Mouse (Mus musculus): ENCODE results near the gene Brdt. TPM values are rescaled to one million over a fixed set of nuclear protein-coding genes. Genes with fewer than 3 reads are reported as not detected.

Brdt gene
- polyA plus RNA-seq, 2 experiments = 0.11 to 0.16 TPM

DNA sequence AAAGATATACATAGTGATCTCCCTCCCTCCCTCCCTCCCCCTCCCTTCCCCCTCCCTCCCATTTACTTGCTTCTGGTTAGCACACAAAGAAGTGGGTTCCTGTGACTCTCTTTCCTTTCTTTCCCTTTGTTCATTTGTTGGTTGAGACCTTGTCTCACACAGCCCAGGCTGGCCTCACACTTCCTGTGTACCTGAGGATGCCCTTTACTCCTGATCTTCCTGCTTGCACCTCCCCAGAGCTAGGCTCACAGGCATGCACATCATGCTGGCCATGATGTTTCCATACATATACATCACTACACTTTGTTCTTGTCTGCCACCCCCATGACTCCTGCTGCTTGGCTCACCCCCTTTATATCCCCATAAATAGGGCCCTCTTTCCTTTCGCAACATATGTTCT lies 21.6 kb downstream of the Brdt start:
- Histone ChIP-seq H3K27me3 (ENCODE audit: control insufficient read depth, insufficient read depth, low read length) (no peaks in the 10 kb centered on the region), H3K9me3 (ENCODE audit: control insufficient read depth, low read length) (no peaks in the 10 kb centered on the region), H3K9ac (replicated peaks) (no peak overlapping the region), H3K36me3 (replicated peaks; ENCODE audit: control insufficient read depth, insufficient read depth, low read depth) (no peaks in the 10 kb centered on the region), H3K4me1 (replicated peaks; ENCODE audit: control insufficient read depth in 2 of 2, insufficient read depth in 2 of 2, low read length in 1 of 2) (no peaks in the 10 kb centered on the region), H3K27ac (no peak overlapping the region), H3K4me3 (ENCODE audit: insufficient read depth in 1 of 2, low read depth in 2 of 2, low read length in 2 of 2) (no peak overlapping the region), H3K4me2 (ENCODE audit: low read depth) (no peak overlapping the region)
- no peak for TF ChIP-seq EP300 (IDR thresholded peaks at IDR 0.05; ENCODE audit: low read depth)
- TF ChIP-seq CTCF (IDR thresholded peaks at IDR 0.05; ENCODE audit: low read depth) = no peak
- WGBS (ENCODE audit: insufficient replicate concordance) = 74% methylated on average over 1 of the region's 1 CpGs
- DNase-seq (ENCODE audit: low read depth in 3 of 3, low spot score in 3 of 3) = no peak
- no peak for ATAC-seq (ENCODE audit: insufficient read depth)

DNA sequence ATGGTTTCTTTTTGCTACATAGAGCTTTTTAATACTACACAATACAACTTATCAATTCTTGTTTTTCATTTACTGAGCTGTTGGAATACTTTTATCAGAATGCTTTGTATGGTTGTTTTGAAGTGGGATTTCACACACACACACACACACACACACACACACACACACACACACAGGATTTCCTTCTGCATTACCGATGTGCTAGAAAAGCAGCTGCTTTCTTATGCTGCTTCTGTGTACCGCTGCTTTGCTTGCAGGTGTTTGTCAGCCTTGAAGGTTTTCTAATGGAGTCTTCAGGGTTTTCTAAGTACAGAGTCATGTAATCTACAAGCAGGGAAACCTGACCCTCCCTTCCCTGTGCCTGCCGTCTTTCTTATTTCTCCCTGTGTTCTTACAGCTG lies 23.0 kb downstream of the Brdt start:
- H3K9ac ChIP-seq (replicated peaks) = no peak overlapping the region
- H3K27ac ChIP-seq = no peak overlapping the region
- no peaks in the 10 kb centered on the region for H3K4me1 ChIP-seq (replicated peaks; ENCODE audit: control insufficient read depth in 2 of 2, insufficient read depth in 2 of 2, low read length in 1 of 2)
- WGBS (ENCODE audit: insufficient replicate concordance) = 45% methylated on average over 3 of the region's 3 CpGs
- H3K4me3 ChIP-seq (ENCODE audit: insufficient read depth in 1 of 2, low read depth in 2 of 2, low read length in 2 of 2) = no peak overlapping the region
- H3K36me3 ChIP-seq (replicated peaks; ENCODE audit: control insufficient read depth, insufficient read depth, low read depth) = no peaks in the 10 kb centered on the region
- no peaks in the 10 kb centered on the region for H3K27me3 ChIP-seq (ENCODE audit: control insufficient read depth, insufficient read depth, low read length)
- ATAC-seq (ENCODE audit: insufficient read depth) (no peak), DNase-seq (ENCODE audit: low read depth in 3 of 3, low spot score in 3 of 3) (no peak)
- no peak for TF ChIP-seq EP300 (IDR thresholded peaks at IDR 0.05; ENCODE audit: low read depth)
- TF ChIP-seq CTCF (IDR thresholded peaks at IDR 0.05; ENCODE audit: low read depth) = no peak
- no peak overlapping the region for H3K4me2 ChIP-seq (ENCODE audit: low read depth)
- H3K9me3 ChIP-seq (ENCODE audit: control insufficient read depth, low read length) = no peaks in the 10 kb centered on the region

DNA sequence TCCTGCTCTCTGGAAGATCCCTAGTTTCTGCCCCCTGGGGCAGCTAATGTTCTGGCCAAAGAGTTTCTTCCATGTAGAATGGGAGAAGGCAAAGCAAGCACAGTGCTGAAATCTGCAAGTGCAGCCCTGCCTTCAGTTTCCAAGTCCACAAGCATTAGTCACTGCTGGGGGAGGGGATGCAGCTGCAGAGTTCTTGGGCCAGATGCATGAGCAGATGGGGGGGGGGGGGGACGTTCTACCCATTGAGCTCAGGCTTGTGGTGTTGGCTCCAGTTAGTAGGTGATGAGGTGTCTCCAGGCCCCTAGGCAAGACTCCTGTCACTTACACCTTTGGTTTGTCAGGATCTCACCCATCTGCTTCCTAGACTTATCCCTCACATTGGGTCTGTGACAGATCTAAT lies 24.8 kb downstream of the Brdt start:
- H3K27ac ChIP-seq = no peak overlapping the region
- DNase-seq (ENCODE audit: low read depth in 3 of 3, low spot score in 3 of 3) = no peak
- TF ChIP-seq EP300 (IDR thresholded peaks at IDR 0.05; ENCODE audit: low read depth) = no peak
- TF ChIP-seq CTCF (IDR thresholded peaks at IDR 0.05; ENCODE audit: low read depth) = no peak
- WGBS (ENCODE audit: insufficient replicate concordance) = 33% methylated on average over 1 of the region's 1 CpGs
- no peak for ATAC-seq (ENCODE audit: insufficient read depth)
- H3K4me3 ChIP-seq (ENCODE audit: insufficient read depth in 1 of 2, low read depth in 2 of 2, low read length in 2 of 2) = no peak overlapping the region
- no peak overlapping the region for H3K4me2 ChIP-seq (ENCODE audit: low read depth)
- no peak overlapping the region for H3K9ac ChIP-seq (replicated peaks)
- no peaks in the 10 kb centered on the region for H3K4me1 ChIP-seq (replicated peaks; ENCODE audit: control insufficient read depth in 2 of 2, insufficient read depth in 2 of 2, low read length in 1 of 2)
- no peaks in the 10 kb centered on the region for H3K36me3 ChIP-seq (replicated peaks; ENCODE audit: control insufficient read depth, insufficient read depth, low read depth)
- H3K27me3 ChIP-seq (ENCODE audit: control insufficient read depth, insufficient read depth, low read length) = no peaks in the 10 kb centered on the region
- no peaks in the 10 kb centered on the region for H3K9me3 ChIP-seq (ENCODE audit: control insufficient read depth, low read length)

- Histone ChIP-seq H3K4me3 (ENCODE audit: insufficient read depth in 1 of 2, low read depth in 2 of 2, low read length in 2 of 2) (no peak overlapping the region), H3K9me3 (ENCODE audit: control insufficient read depth, low read length) (no peaks in the 10 kb centered on the region), H3K9ac (replicated peaks) (no peak overlapping the region), H3K4me2 (ENCODE audit: low read depth) (no peak overlapping the region), H3K4me1 (replicated peaks; ENCODE audit: control insufficient read depth in 2 of 2, insufficient read depth in 2 of 2, low read length in 1 of 2) (no peaks in the 10 kb centered on the region), H3K27me3 (ENCODE audit: control insufficient read depth, insufficient read depth, low read length) (no peaks in the 10 kb centered on the region), H3K27ac (no peak overlapping the region), H3K36me3 (replicated peaks; ENCODE audit: control insufficient read depth, insufficient read depth, low read depth) (no peaks in the 10 kb centered on the region)
- no peak for ATAC-seq (ENCODE audit: insufficient read depth)
- WGBS (ENCODE audit: insufficient replicate concordance) = 70% methylated on average over 8 of the region's 8 CpGs
- TF ChIP-seq EP300 (IDR thresholded peaks at IDR 0.05; ENCODE audit: low read depth) (no peak), CTCF (IDR thresholded peaks at IDR 0.05; ENCODE audit: low read depth) (no peak)
- DNase-seq (ENCODE audit: low read depth in 3 of 3, low spot score in 3 of 3) = no peak
Observed at GRCm38 (mm10) chr5:107357723-107358122, 26.8 kb downstream of the Brdt start.

- Histone ChIP-seq H3K4me2 (ENCODE audit: low read depth) (peak overlapping the region; percentile 79), H3K4me1 (replicated peaks; ENCODE audit: control insufficient read depth in 2 of 2, insufficient read depth in 2 of 2, low read length in 1 of 2) (no peaks in the 10 kb centered on the region), H3K27me3 (ENCODE audit: control insufficient read depth, insufficient read depth, low read length) (no peaks in the 10 kb centered on the region), H3K36me3 (replicated peaks; ENCODE audit: control insufficient read depth, insufficient read depth, low read depth) (no peaks in the 10 kb centered on the region), H3K9me3 (ENCODE audit: control insufficient read depth, low read length) (no peaks in the 10 kb centered on the region), H3K4me3 (ENCODE audit: insufficient read depth in 1 of 2, low read depth in 2 of 2, low read length in 2 of 2) (peak overlapping the region; percentile 58 to 90), H3K27ac (no peak overlapping the region), H3K9ac (replicated peaks) (peak overlapping the region; percentile 62)
- ATAC-seq (ENCODE audit: insufficient read depth) (peak; percentile 97), DNase-seq (ENCODE audit: low read depth in 3 of 3, low spot score in 3 of 3) (peak; percentile 60 to 72 (median 62))
- TF ChIP-seq EP300 (IDR thresholded peaks at IDR 0.05; ENCODE audit: low read depth) = no peak
- no peak for TF ChIP-seq CTCF (IDR thresholded peaks at IDR 0.05; ENCODE audit: low read depth)
- WGBS (ENCODE audit: insufficient replicate concordance) = under 1% methylated on average over 40 of the region's 40 CpGs
Observed at GRCm38 (mm10) chr5:107359395-107360053, 28.6 kb downstream of the Brdt start.
